10 mouse cellular contexts compared by ENCODE assay signal in the genomic region with DNA sequence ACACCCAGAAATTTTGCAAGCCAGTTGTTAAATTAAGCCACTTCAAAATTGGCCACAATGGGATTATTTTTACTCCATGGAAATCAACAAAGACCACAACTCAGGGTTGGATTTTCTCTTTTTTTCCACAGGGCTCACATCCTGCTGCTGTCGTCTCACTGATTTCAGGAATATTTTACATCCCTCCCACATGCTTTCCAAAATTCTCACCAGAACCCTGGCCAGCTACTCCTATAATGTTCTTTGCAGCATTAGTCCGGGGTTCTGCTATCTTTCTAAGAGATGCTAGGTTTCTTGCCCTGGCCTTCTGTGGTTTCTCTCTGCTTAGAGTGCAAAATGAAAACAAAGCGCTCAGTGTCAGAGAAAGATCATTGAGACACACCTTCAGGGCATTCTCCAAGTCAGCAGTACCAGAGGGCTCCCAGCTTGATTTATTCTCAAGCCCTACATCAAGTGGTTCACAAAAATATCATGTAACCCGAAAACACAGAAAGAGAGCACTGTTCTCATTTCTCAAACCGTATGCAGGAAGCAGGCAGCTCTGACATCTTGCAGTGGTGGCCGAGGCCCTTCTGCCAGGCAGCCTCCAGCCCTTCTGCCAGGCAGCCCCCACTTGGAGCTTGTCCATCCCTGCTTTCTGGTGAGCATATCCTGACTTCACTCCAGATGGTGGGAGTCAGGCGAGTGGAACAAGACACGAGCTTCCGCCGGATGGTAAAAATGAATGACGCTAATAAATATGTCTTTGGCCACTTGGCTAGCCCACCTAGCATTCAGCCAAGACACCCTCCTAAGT.
DNase-seq lines count a peak whose midpoint lies in the region; ATAC-seq lines count a peak whose summit lies in the region.
"Had no signal": no experiment of that assay in that cellular context is flagged by ENCODE, and none has a peak within 500 bp of the region (broad histone marks: within the 10 kb centered on the region; RNA-seq: fewer than 3 reads in every experiment).

No protein-coding gene starts in this region.

- no peaks in the 10 kb centered on the region for H3K36me3 ChIP-seq in heart, embryonic 11.5 days (ENCODE audit: control insufficient read depth, insufficient read depth, low read length)
- no peaks in the 10 kb centered on the region for H3K36me3 ChIP-seq in heart, embryonic 12.5 days
- H3K36me3 ChIP-seq: midbrain, embryonic 12.5 days had no signal

- no peak overlapping the region for H3K4me3 ChIP-seq in heart, embryonic 11.5 days (ENCODE audit: low read depth, low read length)
- no peak overlapping the region for H3K4me3 ChIP-seq in heart, embryonic 12.5 days
- H3K4me3 ChIP-seq: midbrain, embryonic 12.5 days had no signal

- ATAC-seq in heart, embryonic 11.5 days (replicated peaks; ENCODE audit: insufficient number of reproducible peaks, low FRiP score, low TSS enrichment): no peak
- peak; percentile 85 for ATAC-seq in frontal cortex, adult (ENCODE audit: low TSS enrichment)
- no peak for ATAC-seq in heart, embryonic 12.5 days (ENCODE audit: insufficient number of reproducible peaks, low FRiP score)

- 70% methylated on average over 11 of the region's 11 CpGs for WGBS in heart, embryonic 11.5 days (ENCODE audit: insufficient replicate concordance)
- WGBS in heart, embryonic 12.5 days: 61% methylated on average over 11 of the region's 11 CpGs

- H3K27me3 ChIP-seq in heart, embryonic 11.5 days (ENCODE audit: control insufficient read depth, insufficient read depth, low read length): no peaks in the 10 kb centered on the region
- H3K27me3 ChIP-seq in heart, embryonic 12.5 days (replicated peaks): no peaks in the 10 kb centered on the region
- H3K27me3 ChIP-seq: CH12.LX; midbrain, embryonic 12.5 days had no signal

- DNase-seq in heart, adult 11 months: peak; percentile 90
- DNase-seq in cerebellum, adult 11-12 months: peak; percentile 84
- DNase-seq in left cerebral cortex, adult 8-10 months (ENCODE audit: low spot score in 2 of 2): peak; percentile 13 to 69
- DNase-seq in right cerebral cortex, postnatal 10 days (ENCODE audit: low spot score in 2 of 2): peak; percentile 79 to 83
- DNase-seq in thymus, postnatal 4 days: no peak

- no peak overlapping the region for H3K9ac ChIP-seq in heart, embryonic 11.5 days (ENCODE audit: low read depth, low read length)
- H3K9ac ChIP-seq in heart, embryonic 12.5 days: no peak overlapping the region
- H3K9ac ChIP-seq: midbrain, embryonic 12.5 days had no signal

- H3K4me1 ChIP-seq in heart, embryonic 11.5 days (ENCODE audit: control insufficient read depth, insufficient read depth, low read length): no peaks in the 10 kb centered on the region; the same call in 1 of the 2 replicates
- H3K4me1 ChIP-seq in heart, embryonic 12.5 days (replicated peaks): no peaks in the 10 kb centered on the region

- no peaks in the 10 kb centered on the region for H3K9me3 ChIP-seq in heart, embryonic 11.5 days (replicated peaks; ENCODE audit: control insufficient read depth, low read length)
- H3K9me3 ChIP-seq in heart, embryonic 12.5 days (replicated peaks): no peaks in the 10 kb centered on the region
- H3K9me3 ChIP-seq: midbrain, embryonic 12.5 days had no signal

- no peak overlapping the region for H3K4me2 ChIP-seq in heart, embryonic 11.5 days
- H3K4me2 ChIP-seq in heart, embryonic 12.5 days: no peak overlapping the region
- H3K4me2 ChIP-seq: midbrain, embryonic 12.5 days had no signal

- no peak overlapping the region for H3K27ac ChIP-seq in heart, embryonic 11.5 days (ENCODE audit: low read depth, low read length)
- no peak overlapping the region for H3K27ac ChIP-seq in heart, embryonic 12.5 days (ENCODE audit: poor library complexity, severe bottlenecking)
- H3K27ac ChIP-seq: midbrain, embryonic 12.5 days had no signal
